Mouse (Mus musculus) hindbrain, postnatal 0 days (tissue): ENCODE results near the gene Lmntd1. TPM values are rescaled to one million over a fixed set of nuclear protein-coding genes. Genes with fewer than 3 reads are reported as not detected.

Source experiments
- ATAC-seq: fragments of 200-750 bp; cut with Nextera tagmentation; 2 replicates; pipeline ENCODE4 v1.8.0; 2017; ENCODE audit warnings: mild to moderate bottlenecking, moderate TSS enrichment, moderate library complexity
- DNase-seq: peaks from one replicate; pipeline ENCODE4 v3.0.0-alpha.2; 2015; ENCODE audit warnings: low spot score
- H3K27ac ChIP-seq: fragments of 300-500 bp; sonication (generic); 2 replicates; pipeline ENCODE4 v1.5.1; 2014; ENCODE audit warnings: mild to moderate bottlenecking
- H3K27me3 ChIP-seq: fragments of 300-500 bp; sonication (generic); 2 replicates; pipeline ENCODE4 v1.6.1; 2014; ENCODE audit warnings: low read length, mixed read lengths; ENCODE audit not compliant: insufficient read depth
- H3K36me3 ChIP-seq: fragments of 300-500 bp; sonication (generic); 2 replicates; pipeline ENCODE4 v1.6.1; 2014; ENCODE audit warnings: low read length, mixed read lengths; ENCODE audit not compliant: insufficient read depth
- H3K4me1 ChIP-seq: fragments of 300-500 bp; sonication (generic); 2 replicates; pipeline ENCODE4 v1.6.1; 2014; ENCODE audit warnings: antibody characterized with exemption, low read length, mixed read lengths; ENCODE audit not compliant: insufficient read depth
- H3K4me2 ChIP-seq: fragments of 300-500 bp; sonication (generic); 2 replicates; pipeline ENCODE4 v1.6.1; 2014; ENCODE audit warnings: low read depth, mild to moderate bottlenecking, low read length, moderate library complexity, mixed read lengths
- H3K4me3 ChIP-seq: fragments of 300-500 bp; sonication (generic); 2 replicates; pipeline ENCODE4 v1.5.1; 2014; ENCODE audit warnings: low read length
- H3K9ac ChIP-seq: fragments of 300-500 bp; sonication (generic); replicated peaks from 2 replicates; pipeline ENCODE4 v1.6.1; 2014; ENCODE audit warnings: mild to moderate bottlenecking, low read length, moderate library complexity, mixed read lengths
- H3K9me3 ChIP-seq: fragments of 300-500 bp; sonication (generic); 2 replicates; pipeline ENCODE4 v1.6.1; 2016; ENCODE audit warnings: low read length, mixed read lengths
- CTCF ChIP-seq: IDR thresholded peaks from 2 replicates; pipeline ENCODE4 v1.5.1; 2016; ENCODE audit warnings: antibody characterized with exemption, control low read depth, low read depth
- WGBS: fragments of 180-500 bp; shearing (Covaris S2); extraction: QIAGEN DNeasy Blood & Tissue Kit; methylation state at CpG from one replicate; pipeline ENCODE4 v1.1.7; 2014; 5-methylcytosine and 5-hydroxymethylcytosine counted together
- polyA plus RNA-seq: library from polyadenylated mRNA; unstranded; fragments of >200 nt; fragmentation: Nextera tagmentation; extraction: Ambion mirVana; gene quantifications from 2 replicates; pipeline ENCODE4 v1.2.1, GENCODE M21; 2015
- total RNA-seq: library from RNA; depleted of rRNA; stranded (reverse); fragments of >200 nt; gene quantifications from 2 replicates; pipeline ENCODE4 v1.2.3, GENCODE M21; 2014

Gene Lmntd1
- total and polyA plus RNA-seq, 2 experiments from 2014 or later = 1.5 to 2.3 TPM

- H3K9ac ChIP-seq = no peak overlapping the region
- H3K4me3 ChIP-seq = no peak overlapping the region
- no peak for ATAC-seq
- DNase-seq = no peak
- no peak for TF ChIP-seq CTCF
- no peak overlapping the region for H3K4me2 ChIP-seq
- no peaks in the 10 kb centered on the region for H3K9me3 ChIP-seq
- WGBS = 46% methylated on average over 12 of the region's 12 CpGs
- H3K4me1 ChIP-seq = 0 out of 2 replicates have a peak, but pooled peaks cover 3% of the 10 kb centered on the region
- H3K36me3 ChIP-seq = no peaks in the 10 kb centered on the region
- H3K27ac ChIP-seq = no peak overlapping the region
- H3K27me3 ChIP-seq = no peaks in the 10 kb centered on the region
These were observed 91.5 kb downstream of the Lmntd1 start for GRCm38 (mm10) chr6:145522617-145523016.

- 36% methylated on average over 10 of the region's 10 CpGs for WGBS
- H3K9me3 ChIP-seq = no peaks in the 10 kb centered on the region
- no peaks in the 10 kb centered on the region for H3K27me3 ChIP-seq
- H3K36me3 ChIP-seq = no peaks in the 10 kb centered on the region
- no peak overlapping the region for H3K9ac ChIP-seq
- H3K4me1 ChIP-seq = no peaks in the 10 kb centered on the region
- no peak overlapping the region for H3K4me3 ChIP-seq
- no peak overlapping the region for H3K27ac ChIP-seq
- ATAC-seq = no peak
- DNase-seq = no peak
- no peak for TF ChIP-seq CTCF
- H3K4me2 ChIP-seq = no peak overlapping the region
These were observed 97.1 kb downstream of the Lmntd1 start for GRCm38 (mm10) chr6:145517002-145517401.

- no peaks in the 10 kb centered on the region for H3K27me3 ChIP-seq
- DNase-seq (peak; percentile 44), ATAC-seq (peak; percentile 38)
- H3K9ac ChIP-seq = no peak overlapping the region
- no peak for TF ChIP-seq CTCF
- no peaks in the 10 kb centered on the region for H3K36me3 ChIP-seq
- no peak overlapping the region for H3K27ac ChIP-seq
- H3K4me3 ChIP-seq = no peak overlapping the region
- WGBS = 66% methylated on average over 10 of the region's 10 CpGs
- no peaks in the 10 kb centered on the region for H3K9me3 ChIP-seq
- no peak overlapping the region for H3K4me2 ChIP-seq
- no peaks in the 10 kb centered on the region for H3K4me1 ChIP-seq
These were observed 98.1 kb downstream of the Lmntd1 start for GRCm38 (mm10) chr6:145515859-145516581.

- Histone ChIP-seq H3K9me3 (no peaks in the 10 kb centered on the region), H3K4me1 (no peaks in the 10 kb centered on the region), H3K27me3 (no peaks in the 10 kb centered on the region), H3K9ac (no peak overlapping the region), H3K4me3 (no peak overlapping the region), H3K27ac (no peak overlapping the region), H3K4me2 (no peak overlapping the region), H3K36me3 (no peaks in the 10 kb centered on the region)
- TF ChIP-seq CTCF = no peak
- DNase-seq = no peak
- no peak for ATAC-seq
- 44% methylated on average over 8 of the region's 8 CpGs for WGBS
These were observed 102.9 kb downstream of the Lmntd1 start for GRCm38 (mm10) chr6:145511265-145511664.

GRCm38 (mm10) chr6:145508828-145509227 lies 105.3 kb downstream of the Lmntd1 start:
- no peaks in the 10 kb centered on the region for H3K36me3 ChIP-seq

GRCm38 (mm10) chr6:145501751-145502150 lies 112.4 kb downstream of the Lmntd1 start:
- 84% methylated on average over 7 of the region's 7 CpGs for WGBS
- no peak for ATAC-seq
- no peaks in the 10 kb centered on the region for H3K9me3 ChIP-seq

More at GRCm38 (mm10) chr6:145508828-145509227, 105.3 kb downstream of the Lmntd1 start:
- no peak for ATAC-seq
- DNase-seq = no peak
- no peak for TF ChIP-seq CTCF
- H3K4me1 ChIP-seq = no peaks in the 10 kb centered on the region
- H3K27me3 ChIP-seq = no peaks in the 10 kb centered on the region
- H3K9me3 ChIP-seq = no peaks in the 10 kb centered on the region
- 89% methylated on average over 12 of the region's 12 CpGs for WGBS
- H3K4me2 ChIP-seq = no peak overlapping the region
- no peak overlapping the region for H3K9ac ChIP-seq
- H3K4me3 ChIP-seq = no peak overlapping the region
- no peak overlapping the region for H3K27ac ChIP-seq

More at GRCm38 (mm10) chr6:145501751-145502150, 112.4 kb downstream of the Lmntd1 start:
- DNase-seq = no peak
- Histone ChIP-seq H3K9ac (no peak overlapping the region), H3K36me3 (no peaks in the 10 kb centered on the region), H3K4me1 (no peaks in the 10 kb centered on the region), H3K27ac (no peak overlapping the region), H3K27me3 (no peaks in the 10 kb centered on the region), H3K4me3 (no peak overlapping the region), H3K4me2 (no peak overlapping the region)
- no peak for TF ChIP-seq CTCF
